ENCODE assay signal across 9 mouse cellular contexts in the genomic region with DNA sequence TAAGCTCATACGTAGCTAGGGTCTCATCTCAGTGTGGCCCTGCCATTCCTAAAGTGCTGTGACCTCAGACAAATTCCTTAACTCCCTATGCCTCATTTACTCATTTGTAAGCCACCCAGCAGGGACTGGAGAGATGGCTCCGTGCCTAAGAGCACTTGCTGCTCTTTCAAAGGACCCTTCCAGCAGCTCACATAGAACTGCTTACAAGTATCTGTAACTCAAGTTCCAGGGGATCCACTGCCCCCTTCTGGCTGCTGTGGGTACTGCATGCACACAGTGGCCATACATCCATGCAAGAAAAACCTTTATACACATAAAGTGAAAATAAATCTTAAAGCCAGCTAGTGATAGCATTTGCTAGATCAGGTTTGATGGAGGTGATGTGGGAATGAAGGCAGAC. TPM values are rescaled to one million over a fixed set of nuclear protein-coding genes. Genes with fewer than 3 reads are reported as not detected.
DNase-seq lines count a peak whose midpoint lies in the region; ATAC-seq and TF ChIP-seq lines count a peak whose summit lies in the region.
"Had no signal": no experiment of that assay in that cellular context is flagged by ENCODE, and none has a peak within 500 bp of the region (broad histone marks: within the 10 kb centered on the region; RNA-seq: fewer than 3 reads in every experiment).

No protein-coding gene starts in this region.

- peaks cover 16% of the 10 kb centered on the region for H3K4me1 ChIP-seq in G1E (ENCODE audit: insufficient read depth, low read depth, low read length)
- no peaks in the 10 kb centered on the region for H3K4me1 ChIP-seq in embryonic facial prominence, embryonic 11.5 days (ENCODE audit: control insufficient read depth, insufficient read depth, low read length)
- H3K4me1 ChIP-seq in lung, postnatal 0 days (ENCODE audit: insufficient read depth, low read depth, low read length) = no peaks in the 10 kb centered on the region; the same call in 1 of the 2 replicates

- DNase-seq in heart, postnatal 10 days = peak; percentile 35 to 64
- no peak for DNase-seq in heart, adult 11 months
- DNase-seq in 3T3-L1 (ENCODE audit: low read depth, low spot score) = peak; percentile 81
- DNase-seq in G1E (ENCODE audit: low spot score) = no peak
- DNase-seq in embryonic facial prominence, embryonic 11.5 days (ENCODE audit: low spot score) = peak; percentile 63
- DNase-seq in lung, postnatal 0 days (ENCODE audit: low spot score) = peak; percentile 65
- peak; percentile 88 for DNase-seq in splenic B cell, adult 2 months (ENCODE audit: low read depth, low spot score)
- DNase-seq in cerebellum, adult 11-12 months = no peak

- H3K36me3 ChIP-seq in G1E (replicated peaks) = peaks cover 65% of the 10 kb centered on the region
- H3K36me3 ChIP-seq in embryonic facial prominence, embryonic 11.5 days (replicated peaks; ENCODE audit: control insufficient read depth, insufficient read depth, low read depth, low read length) = no peaks in the 10 kb centered on the region; the same call in 1 of the 2 replicates
- 0 out of 2 replicates have a peak, but pooled peaks cover 7% of the 10 kb centered on the region for H3K36me3 ChIP-seq in lung, postnatal 0 days (ENCODE audit: insufficient read depth, low read length)
- H3K36me3 ChIP-seq in splenic B cell, adult 2 months (ENCODE audit: control insufficient read depth, insufficient read depth, low read length, poor library complexity, severe bottlenecking) = peaks cover 21% of the 10 kb centered on the region
- H3K36me3 ChIP-seq: liver, embryonic 15.5 days had no signal

- no peaks in the 10 kb centered on the region; the same call in 1 of the 2 replicates for H3K27me3 ChIP-seq in G1E (ENCODE audit: insufficient read depth, low read length)
- no peaks in the 10 kb centered on the region for H3K27me3 ChIP-seq in embryonic facial prominence, embryonic 11.5 days (ENCODE audit: control insufficient read depth, insufficient read depth, low read length)
- no peaks in the 10 kb centered on the region for H3K27me3 ChIP-seq in lung, postnatal 0 days (replicated peaks; ENCODE audit: insufficient read depth, low read length)
- H3K27me3 ChIP-seq in splenic B cell, adult 2 months (ENCODE audit: control insufficient read depth, insufficient read depth, low read length, poor library complexity, severe bottlenecking) = no peaks in the 10 kb centered on the region
- H3K27me3 ChIP-seq: liver, embryonic 15.5 days had no signal

- no peak overlapping the region for H3K4me3 ChIP-seq in G1E (ENCODE audit: low read depth, low read length)
- H3K4me3 ChIP-seq in embryonic facial prominence, embryonic 11.5 days (ENCODE audit: low read depth, low read length) = no peak overlapping the region
- no peak overlapping the region for H3K4me3 ChIP-seq in lung, postnatal 0 days (ENCODE audit: low read depth, low read length)
- H3K4me3 ChIP-seq: liver, embryonic 15.5 days had no signal

- H3K9me3 ChIP-seq in G1E (replicated peaks) = no peaks in the 10 kb centered on the region
- H3K9me3 ChIP-seq in embryonic facial prominence, embryonic 11.5 days (replicated peaks; ENCODE audit: control insufficient read depth, low read length) = no peaks in the 10 kb centered on the region
- H3K9me3 ChIP-seq in lung, postnatal 0 days (ENCODE audit: low read length) = no peaks in the 10 kb centered on the region
- H3K9me3 ChIP-seq: liver, embryonic 15.5 days had no signal

- no peak overlapping the region for H3K9ac ChIP-seq in embryonic facial prominence, embryonic 11.5 days (replicated peaks; ENCODE audit: low read length)
- no peak overlapping the region for H3K9ac ChIP-seq in lung, postnatal 0 days (replicated peaks; ENCODE audit: low read depth)
- H3K9ac ChIP-seq: liver, embryonic 15.5 days had no signal

- H3K4me2 ChIP-seq in embryonic facial prominence, embryonic 11.5 days (ENCODE audit: low read depth, low read length) = no peak overlapping the region
- H3K4me2 ChIP-seq in lung, postnatal 0 days (replicated peaks; ENCODE audit: low read depth, low read length) = no peak overlapping the region
- H3K4me2 ChIP-seq: liver, embryonic 15.5 days had no signal

- no peak for TF ChIP-seq EP300 in lung, postnatal 0 days (IDR thresholded peaks at IDR 0.05)

- intact Hi-C loops in heart, postnatal 10 days (cut with DNase I) = loop anchor here (1.0 kb wide), 1 partner anchor 52 kb away; no protein-coding TSS in a partner anchor

- TF ChIP-seq CTCF in G1E (IDR thresholded peaks at IDR 0.05; ENCODE audit: low read depth, low read length) = peak; percentile 91
- TF ChIP-seq CTCF in lung, postnatal 0 days (IDR thresholded peaks at IDR 0.05) = peak; percentile 91

- no peak for ATAC-seq in G1E (ENCODE audit: extremely low read depth, insufficient number of reproducible peaks, low FRiP score, poor library complexity, severe bottlenecking)
- ATAC-seq in embryonic facial prominence, embryonic 11.5 days (replicated peaks; ENCODE audit: insufficient number of reproducible peaks, low FRiP score, low TSS enrichment, low read depth) = no peak
- no peak for ATAC-seq in lung, postnatal 0 days

- H3K27ac ChIP-seq in embryonic facial prominence, embryonic 11.5 days (replicated peaks; ENCODE audit: low read depth, low read length) = no peak overlapping the region
- no peak overlapping the region for H3K27ac ChIP-seq in lung, postnatal 0 days (ENCODE audit: low read length)
- H3K27ac ChIP-seq: liver, embryonic 15.5 days had no signal

- 61% methylated on average over 2 of the region's 2 CpGs for WGBS in embryonic facial prominence, embryonic 11.5 days
- 63% methylated on average over 2 of the region's 2 CpGs for WGBS in lung, postnatal 0 days

RNA-seq across cellular contexts. Expression of gene Itpr3, which starts 28.6 kb away (rescaled TPM):
- total RNA-seq in heart, postnatal 10 days (2021) = 1 to 10 TPM; 8.0 to 9.0 TPM
- total RNA-seq in G1E (2014; fragmentation: Nextera tagmentation) (2.7 and 3.2 TPM in 2 replicates), G1E (2017) (6.9 and 7.1 TPM in 2 replicates)
- polyA plus RNA-seq in G1E (2012) = 4.7 and 4.9 TPM in 2 replicates
- 1.5 and 1.7 TPM in 2 replicates for polyA plus RNA-seq in embryonic facial prominence, embryonic 11.5 days (2014; fragmentation: Nextera tagmentation; extraction: Ambion mirVana)
- polyA plus RNA-seq in lung, postnatal 0 days (2015; fragmentation: Nextera tagmentation; extraction: Ambion mirVana) = 3.6 and 3.9 TPM in 2 replicates

RNA-seq across cellular contexts. Expression of gene Uqcc2, which starts 48.0 kb away (rescaled TPM):
- 100 to 1,000 TPM; 278 to 279 TPM for total RNA-seq in heart, postnatal 10 days (2021)
- 28.3 and 42.6 TPM in 2 replicates for total RNA-seq in G1E (2014; fragmentation: Nextera tagmentation)
- 113 and 123 TPM in 2 replicates for total RNA-seq in G1E (2017)
- 205 and 223 TPM in 2 replicates for polyA plus RNA-seq in G1E (2012)
- 339 and 373 TPM in 2 replicates for polyA plus RNA-seq in embryonic facial prominence, embryonic 11.5 days (2014; fragmentation: Nextera tagmentation; extraction: Ambion mirVana)
- polyA plus RNA-seq in lung, postnatal 0 days (2015; fragmentation: Nextera tagmentation; extraction: Ambion mirVana) = 155 and 176 TPM in 2 replicates

RNA-seq across cellular contexts. Expression of gene Bak1, which starts 56.9 kb away (rescaled TPM):
- 10 to 100 TPM; 40.4 to 43.2 TPM for total RNA-seq in heart, postnatal 10 days (2021)
- total RNA-seq in G1E (2014; fragmentation: Nextera tagmentation) (231 and 242 TPM in 2 replicates), G1E (2017) (57.5 and 64.5 TPM in 2 replicates)
- 222 and 227 TPM in 2 replicates for polyA plus RNA-seq in G1E (2012)
- polyA plus RNA-seq in embryonic facial prominence, embryonic 11.5 days (2014; fragmentation: Nextera tagmentation; extraction: Ambion mirVana) = 12.9 and 14.3 TPM in 2 replicates
- polyA plus RNA-seq in lung, postnatal 0 days (2015; fragmentation: Nextera tagmentation; extraction: Ambion mirVana) = 3.8 and 4.0 TPM in 2 replicates

Comparison
In these comparisons a context has a peak if more than half of its experiments do, and no peak if none do; other contexts are left out.
1. DNase-seq: peak in heart, postnatal 10 days (2 of 2), 3T3-L1 (single experiment), embryonic facial prominence, embryonic 11.5 days (single experiment), lung, postnatal 0 days (single experiment) and splenic B cell, adult 2 months (single experiment); none in heart, adult 11 months (single experiment), G1E (single experiment) and cerebellum, adult 11-12 months (single experiment).
2. RNA of gene Bak1, which starts 56.9 kb away (polyA plus RNA-seq): 222 to 227 TPM in G1E; 12.9 to 14.3 TPM in embryonic facial prominence, embryonic 11.5 days and 3.8 to 4.0 TPM in lung, postnatal 0 days; every median in the first group is over 10 times any median in the second.